Mouse (Mus musculus): ENCODE results near the gene Adam34. TPM values are rescaled to one million over a fixed set of nuclear protein-coding genes. Genes with fewer than 3 reads are reported as not detected.

The Adam34 gene
- not detected in 4 replicates for total RNA-seq (2023; ENCODE audit: inconsistent age)

DNA sequence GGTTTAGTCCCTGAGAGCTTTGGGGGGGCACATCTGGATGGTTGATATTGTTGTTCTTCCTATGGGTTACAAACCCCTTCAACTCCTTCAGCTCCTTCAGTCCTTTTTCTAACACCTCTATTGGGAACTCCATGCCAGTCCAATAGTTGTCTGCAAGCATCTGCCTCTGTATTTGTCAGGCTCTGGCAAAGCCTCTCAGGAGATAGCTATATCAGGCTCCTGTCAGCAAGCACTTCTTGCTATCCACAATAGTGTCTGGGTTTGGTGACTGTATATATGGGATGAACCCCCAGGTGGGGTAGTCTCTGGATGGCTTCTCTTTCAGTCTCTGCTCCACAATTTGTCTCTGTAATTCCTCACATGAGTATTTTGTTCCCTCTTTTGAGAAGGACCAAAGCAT is at the start of gene Adam34:
Gene Adam34, minus strand, starts transcription at position 101 of the 400 bp plus-strand sequence.

DNA sequence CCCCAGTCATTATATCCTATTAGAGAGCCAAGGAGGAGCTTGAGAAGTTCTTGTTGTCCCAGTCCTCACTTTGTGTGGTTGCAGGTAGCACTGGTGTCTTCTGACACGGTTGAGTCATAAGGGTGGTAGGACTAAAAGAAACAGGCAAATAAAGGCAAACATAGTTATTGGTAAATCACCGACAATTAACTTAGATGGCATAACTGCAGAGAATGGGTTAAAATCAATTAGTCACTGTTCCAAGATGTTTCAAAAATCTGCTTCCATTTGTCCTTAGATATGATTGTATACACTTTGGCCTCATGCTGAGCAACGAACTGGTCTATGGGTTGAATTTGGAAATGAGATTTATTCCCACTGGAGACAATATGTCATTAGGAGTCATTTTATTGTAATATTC is 82.7 kb downstream of the Adam34 start, which contains the start of gene Gm5346:
Gene Gm5346, minus strand, starts transcription at position 101 of the 400 bp plus-strand sequence.

Other genes starting within 250 kb of the Adam34 start
- not detected in 4 replicates for gene Adam26b, start 181.9 kb downstream of the Adam34 start, total RNA-seq (2023; ENCODE audit: inconsistent age)
- not detected in 4 replicates for gene Adam26a, start 133.3 kb downstream of the Adam34 start, total RNA-seq (2023; ENCODE audit: inconsistent age)
- not detected in 4 replicates for gene Gm5346, start 82.8 kb downstream of the Adam34 start, total RNA-seq (2023; ENCODE audit: inconsistent age)

Measured in B cell, adult (primary cell).